Mouse (Mus musculus) embryonic facial prominence, embryonic 13.5 days (tissue): Measurements from ENCODE around the gene Sv2a. TPM values are rescaled to one million over a fixed set of nuclear protein-coding genes. Genes with fewer than 3 reads are reported as not detected.

ENCODE experiments used
- ATAC-seq: fragments of 200-750 bp; cut with Nextera tagmentation; 2 replicates; pipeline ENCODE4 v1.8.0; 2017; ENCODE audit warnings: low read depth; ENCODE audit not compliant: insufficient number of reproducible peaks, insufficient read depth, low FRiP score, low TSS enrichment
- H3K27ac ChIP-seq: fragments of 300-500 bp; sonication (generic); 2 replicates; pipeline ENCODE4 v1.5.1; 2015; ENCODE audit warnings: moderate library complexity, mild to moderate bottlenecking, inconsistent platforms
- H3K27me3 ChIP-seq: fragments of 300-500 bp; sonication (generic); 2 replicates; pipeline ENCODE4 v1.6.1; 2015; ENCODE audit warnings: mild to moderate bottlenecking, inconsistent platforms
- H3K36me3 ChIP-seq: fragments of 300-500 bp; sonication (generic); 2 replicates; pipeline ENCODE4 v1.6.1; 2015; ENCODE audit warnings: mild to moderate bottlenecking, inconsistent platforms
- H3K4me1 ChIP-seq: fragments of 300-500 bp; sonication (generic); 2 replicates; pipeline ENCODE4 v1.6.1; 2015; ENCODE audit warnings: inconsistent platforms
- H3K4me2 ChIP-seq: fragments of 300-500 bp; sonication (generic); 2 replicates; pipeline ENCODE4 v1.6.1; 2015; ENCODE audit warnings: moderate library complexity, mild to moderate bottlenecking, inconsistent platforms
- H3K4me3 ChIP-seq: fragments of 300-500 bp; sonication (generic); 2 replicates; pipeline ENCODE4 v1.5.1; 2015; ENCODE audit warnings: mild to moderate bottlenecking, inconsistent platforms
- H3K9ac ChIP-seq: fragments of 300-500 bp; sonication (generic); 2 replicates; pipeline ENCODE4 v1.6.1; 2015; ENCODE audit warnings: mild to moderate bottlenecking, inconsistent platforms
- H3K9me3 ChIP-seq: fragments of 300-500 bp; sonication (generic); 2 replicates; pipeline ENCODE4 v1.6.1; 2016; ENCODE audit warnings: inconsistent platforms
- WGBS: fragments of 180-500 bp; shearing (Covaris S2); methylation state at CpG from one replicate; pipeline ENCODE4 v1.1.7; 2015; ENCODE audit warnings: mixed read lengths; 5-methylcytosine and 5-hydroxymethylcytosine counted together
- polyA plus RNA-seq: library from polyadenylated mRNA; unstranded; fragments of >200 nt; fragmentation: Nextera tagmentation; extraction: Ambion mirVana; gene quantifications from 2 replicates; pipeline ENCODE4 v1.2.1, GENCODE M21; 2015

Gene Sv2a
- 7.6 and 8.7 TPM in 2 replicates for polyA plus RNA-seq

DNA sequence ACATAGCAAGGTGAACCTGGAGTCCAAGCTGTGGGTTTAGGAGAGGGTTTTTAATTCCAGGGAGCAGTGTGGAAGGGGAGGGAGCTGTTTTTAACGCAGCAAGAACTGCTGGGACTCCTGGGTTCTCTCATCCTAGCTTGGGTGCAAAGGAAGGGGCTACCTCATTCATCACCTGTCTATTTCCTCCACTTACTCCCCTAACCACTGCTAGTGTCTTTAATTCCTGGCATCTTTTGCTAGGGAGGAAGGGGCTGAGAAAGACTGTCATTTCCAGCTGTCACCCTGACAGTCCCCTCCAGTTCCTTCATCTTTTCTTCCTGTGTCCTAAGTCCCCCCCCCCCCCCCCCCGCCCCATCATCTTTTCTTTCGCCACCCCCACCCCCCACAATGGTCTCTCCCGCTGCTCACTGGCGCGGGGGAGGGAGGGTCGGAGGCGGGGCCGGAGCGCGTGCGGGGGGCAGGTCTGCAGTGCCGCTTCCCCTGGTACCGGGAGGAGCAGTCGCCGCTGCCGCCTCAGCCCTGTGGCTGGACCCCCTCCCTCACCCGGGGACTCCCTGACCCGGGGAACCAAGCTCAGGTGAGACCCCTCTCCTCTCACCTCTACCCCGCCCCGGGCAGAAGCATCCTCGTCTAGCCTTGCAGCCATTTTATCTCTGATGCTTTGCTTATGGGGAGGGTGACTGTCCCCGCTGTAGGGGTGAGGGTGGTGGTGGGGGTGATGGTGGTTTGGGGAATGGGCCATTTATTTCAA is at the start of gene Sv2a:
Sv2a (plus strand) TSS at position 425 of the 751 bp plus-strand sequence.
- Histone ChIP-seq H3K9me3 (no peaks in the 10 kb centered on the region), H3K4me2 (peak within 1 kb of the TSS; percentile 81), H3K36me3 (peaks cover 37% of the 10 kb centered on the region), H3K4me3 (peak within 1 kb of the TSS; percentile 62), H3K9ac (peak within 1 kb of the TSS; percentile 79), H3K27me3 (no peaks in the 10 kb centered on the region), H3K4me1 (peaks cover 28% of the 10 kb centered on the region), H3K27ac (peak within 1 kb of the TSS; percentile 34; the same call in 1 of the 2 replicates)
- 0 out of 2 replicates have a peak, but pooled peaks have one; percentile 33 for ATAC-seq
- under 1% methylated on average over 17 of the region's 23 CpGs for WGBS

DNA sequence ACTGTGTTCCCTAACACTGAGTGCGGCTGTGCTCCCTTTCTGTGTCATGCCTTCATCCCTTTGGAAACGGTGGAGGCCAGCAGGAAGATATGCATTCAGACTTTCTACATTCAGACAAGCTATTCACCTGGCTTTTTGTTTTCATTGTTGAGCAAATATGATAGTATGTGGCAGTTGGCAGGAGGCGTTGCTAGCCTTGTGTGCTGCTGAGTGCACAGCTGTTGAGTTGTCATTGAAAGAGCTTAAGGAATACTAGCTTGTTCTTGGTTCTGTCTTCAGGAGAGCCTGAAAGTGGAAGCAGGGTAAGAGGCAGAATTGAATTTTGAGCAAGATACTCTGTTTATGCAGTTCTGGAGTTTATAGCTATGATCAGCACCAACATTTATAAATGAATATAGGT is 48.5 kb upstream of the Sv2a start:
- no peak overlapping the region for H3K4me3 ChIP-seq
- H3K27ac ChIP-seq, result no peak overlapping the region
- no peaks in the 10 kb centered on the region for H3K27me3 ChIP-seq
- H3K4me2 ChIP-seq, result no peak overlapping the region
- WGBS, result 81% methylated on average over 3 of the region's 3 CpGs
- H3K9ac ChIP-seq, result no peak overlapping the region
- peaks cover 15% of the 10 kb centered on the region for H3K4me1 ChIP-seq
- H3K36me3 ChIP-seq, result peaks cover 7% of the 10 kb centered on the region; the same call in 1 of the 2 replicates
- H3K9me3 ChIP-seq, result no peaks in the 10 kb centered on the region
- ATAC-seq, result no peak

DNA sequence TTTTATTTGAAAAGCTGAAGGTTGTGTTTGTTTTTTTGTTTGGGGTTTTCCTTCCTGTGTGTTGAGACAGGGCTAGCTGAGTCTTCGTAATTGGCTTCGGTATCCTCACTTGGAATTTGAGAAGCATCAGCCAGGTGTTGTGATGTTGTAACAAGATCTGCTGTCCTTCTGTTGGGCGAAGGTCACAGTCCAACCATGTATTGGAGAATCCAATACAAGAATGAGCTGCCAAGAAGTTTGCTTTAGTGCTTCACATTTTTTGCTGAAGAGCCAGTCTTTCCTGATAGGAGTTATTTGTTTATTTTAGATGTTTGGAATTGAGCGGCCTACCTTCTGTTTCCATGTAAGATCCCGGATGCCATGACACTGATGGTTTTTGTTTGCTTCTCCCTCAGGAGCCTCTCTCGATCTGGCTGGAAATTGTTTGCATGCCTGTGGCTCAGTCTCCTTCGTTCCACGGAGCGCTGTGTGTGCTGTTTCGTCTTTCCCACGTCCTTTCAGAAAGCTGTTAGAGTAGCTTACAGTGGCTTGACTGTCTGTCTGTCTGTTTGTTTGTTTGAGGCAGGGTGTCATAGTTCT is 47.5 kb upstream of the Sv2a start:
- 23% methylated on average over 11 of the region's 11 CpGs for WGBS
- Histone ChIP-seq H3K27ac (peak overlapping the region; percentile 58), H3K27me3 (no peaks in the 10 kb centered on the region), H3K9me3 (no peaks in the 10 kb centered on the region), H3K36me3 (peaks cover 8% of the 10 kb centered on the region; the same call in 1 of the 2 replicates), H3K4me2 (no peak overlapping the region), H3K4me3 (no peak overlapping the region), H3K4me1 (peaks cover 15% of the 10 kb centered on the region), H3K9ac (no peak overlapping the region)
- ATAC-seq, result no peak

DNA sequence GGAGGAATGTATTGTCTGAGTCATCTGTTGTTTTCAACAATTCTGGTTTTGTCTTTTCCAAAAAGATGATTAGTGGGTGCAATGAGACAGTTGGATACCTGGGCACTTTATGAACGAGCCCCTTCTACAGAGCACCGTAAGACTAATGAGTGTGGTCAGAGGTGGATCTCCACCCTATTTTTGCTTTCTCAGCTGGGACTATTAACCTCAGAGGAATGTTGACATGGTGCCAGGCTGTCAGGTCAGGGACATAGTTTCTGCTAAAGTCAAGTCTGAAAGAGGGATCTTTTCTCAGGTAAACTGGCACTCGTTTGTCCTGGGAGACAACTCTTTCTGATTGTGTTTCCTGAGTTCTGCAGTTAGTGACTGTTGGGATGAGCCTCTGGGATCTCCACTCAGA is 45.9 kb upstream of the Sv2a start:
- ATAC-seq, result no peak
- no peak overlapping the region for H3K4me2 ChIP-seq

DNA sequence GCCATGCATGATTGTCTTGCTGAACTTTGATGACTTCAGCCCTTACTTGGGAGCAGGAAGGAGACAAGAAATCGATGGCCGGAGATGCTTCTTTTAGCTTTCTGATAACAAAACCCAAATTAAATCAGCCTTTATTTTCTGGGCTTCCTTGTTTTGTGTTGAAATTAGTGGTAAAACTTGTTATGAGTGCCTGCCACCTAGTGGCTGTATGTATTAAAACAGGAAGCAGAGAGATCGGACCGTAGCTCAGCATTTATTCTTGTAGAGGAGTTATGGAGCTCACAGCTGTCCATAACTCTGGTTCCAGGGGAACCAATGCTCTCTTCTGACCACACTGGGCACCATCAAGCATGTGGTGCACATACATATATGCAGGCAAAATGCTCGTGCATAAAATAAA is 33.0 kb upstream of the Sv2a start:
- Histone ChIP-seq H3K27ac (no peak overlapping the region), H3K4me2 (no peak overlapping the region), H3K4me3 (no peak overlapping the region), H3K36me3 (peaks cover 52% of the 10 kb centered on the region), H3K9me3 (no peaks in the 10 kb centered on the region), H3K9ac (no peak overlapping the region), H3K27me3 (no peaks in the 10 kb centered on the region), H3K4me1 (no peaks in the 10 kb centered on the region)
- ATAC-seq, result no peak
- WGBS, result 17% methylated on average over 5 of the region's 5 CpGs

More for the DNA sequence above, 45.9 kb upstream of the Sv2a start:
- Histone ChIP-seq H3K27me3 (no peaks in the 10 kb centered on the region), H3K9ac (no peak overlapping the region), H3K9me3 (no peaks in the 10 kb centered on the region), H3K4me3 (no peak overlapping the region), H3K36me3 (peaks cover 8% of the 10 kb centered on the region; the same call in 1 of the 2 replicates), H3K27ac (no peak overlapping the region), H3K4me1 (peaks cover 15% of the 10 kb centered on the region)
- WGBS, result 78% methylated on average over 3 of the region's 3 CpGs

DNA sequence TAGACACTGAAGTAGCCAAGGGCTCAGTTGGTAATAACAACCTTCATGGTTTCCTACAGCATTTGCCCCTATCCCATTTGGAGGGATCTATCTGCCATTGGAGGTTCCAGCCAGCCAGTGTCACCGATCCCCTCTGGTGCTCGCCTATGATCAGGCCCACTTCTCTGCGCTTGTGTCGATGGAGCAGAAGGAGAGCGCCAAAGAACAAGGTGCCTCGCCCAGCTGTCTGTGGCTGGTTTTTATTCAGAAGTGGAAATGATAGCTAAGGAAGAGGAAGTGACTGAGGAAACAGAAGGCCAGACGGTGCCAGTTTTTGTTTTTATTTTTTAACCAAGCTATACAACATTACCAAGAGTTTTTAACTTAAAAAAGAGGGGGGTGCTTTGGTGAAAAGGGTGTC is 29.1 kb upstream of the Sv2a start:
- H3K36me3 ChIP-seq, result peaks cover 58% of the 10 kb centered on the region
- 86% methylated on average over 7 of the region's 7 CpGs for WGBS

DNA sequence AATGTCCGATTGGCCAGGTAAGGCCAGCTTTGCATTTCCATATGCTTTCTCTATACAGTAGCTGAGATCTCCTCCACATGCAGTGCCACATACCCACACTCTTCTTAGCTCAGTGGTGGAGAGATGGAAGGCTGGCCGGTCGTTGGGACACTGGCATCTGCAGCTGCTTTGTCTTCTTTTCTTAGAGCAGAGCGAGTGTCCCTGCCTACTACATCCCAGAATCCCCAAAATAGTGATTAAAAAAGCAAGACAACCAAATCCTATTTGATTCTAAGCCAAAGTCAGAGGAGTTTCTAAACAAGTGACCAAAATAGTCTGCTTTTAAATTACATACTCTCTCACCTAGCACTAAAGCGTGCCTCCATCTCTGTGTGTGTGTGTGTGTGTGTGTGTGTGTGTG is 28.3 kb upstream of the Sv2a start:
- Histone ChIP-seq H3K27ac (no peak overlapping the region), H3K4me2 (no peak overlapping the region), H3K9ac (no peak overlapping the region), H3K4me3 (no peak overlapping the region), H3K9me3 (no peaks in the 10 kb centered on the region), H3K4me1 (no peaks in the 10 kb centered on the region), H3K27me3 (no peaks in the 10 kb centered on the region), H3K36me3 (peaks cover 58% of the 10 kb centered on the region)
- WGBS, result 93% methylated on average over 5 of the region's 5 CpGs
- ATAC-seq, result no peak

More for the DNA sequence above, 29.1 kb upstream of the Sv2a start:
- no peak overlapping the region for H3K9ac ChIP-seq
- H3K4me2 ChIP-seq, result no peak overlapping the region
- no peak overlapping the region for H3K27ac ChIP-seq
- no peak overlapping the region for H3K4me3 ChIP-seq
- H3K4me1 ChIP-seq, result no peaks in the 10 kb centered on the region
- no peak for ATAC-seq
- H3K9me3 ChIP-seq, result no peaks in the 10 kb centered on the region
- no peaks in the 10 kb centered on the region for H3K27me3 ChIP-seq

DNA sequence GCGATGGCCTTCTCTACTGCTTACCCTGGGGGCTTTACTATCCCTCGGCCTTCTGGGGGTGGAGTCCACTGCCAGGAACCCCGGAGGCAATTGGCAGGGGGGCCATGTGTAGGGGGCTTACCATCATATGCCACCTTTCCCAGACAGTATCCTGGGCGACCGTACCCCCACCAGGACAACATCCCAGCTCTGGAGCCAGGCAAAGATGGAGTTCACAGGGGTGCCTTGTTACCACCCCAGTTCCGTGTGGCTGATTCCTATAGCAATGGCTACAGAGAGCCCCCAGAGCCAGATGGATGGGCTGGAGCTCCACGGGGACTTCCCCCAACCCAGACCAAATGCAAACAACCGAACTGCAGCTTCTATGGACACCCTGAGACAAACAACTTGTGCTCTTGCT is 25.4 kb upstream of the Sv2a start:
- H3K27me3 ChIP-seq, result no peaks in the 10 kb centered on the region
- H3K4me1 ChIP-seq, result peaks cover 9% of the 10 kb centered on the region
- H3K4me3 ChIP-seq, result no peak overlapping the region
- H3K36me3 ChIP-seq, result peaks cover 56% of the 10 kb centered on the region
- no peak overlapping the region for H3K27ac ChIP-seq
- no peaks in the 10 kb centered on the region for H3K9me3 ChIP-seq
- WGBS, result 77% methylated on average over 8 of the region's 8 CpGs
- H3K9ac ChIP-seq, result no peak overlapping the region
- H3K4me2 ChIP-seq, result no peak overlapping the region
- no peak for ATAC-seq

DNA sequence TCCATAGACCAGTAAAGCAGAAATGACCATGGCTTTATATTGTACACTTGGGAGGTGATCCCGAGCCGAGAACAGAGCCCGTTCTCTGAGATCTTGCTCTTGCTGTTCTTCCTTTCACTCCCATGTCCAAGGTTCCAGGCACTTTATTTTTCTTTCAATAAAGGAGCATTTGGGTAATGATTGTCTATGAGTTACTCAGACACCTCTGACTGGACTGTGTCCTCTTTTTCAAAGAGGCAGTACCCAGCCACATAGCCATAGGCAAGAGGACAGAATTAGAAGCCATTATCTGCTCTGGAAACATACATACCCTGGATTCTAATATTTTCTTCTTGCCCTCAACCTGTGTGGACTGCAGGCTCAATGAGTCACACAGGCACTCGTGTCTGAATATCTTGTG is 21.1 kb upstream of the Sv2a start:
- 74% methylated on average over 4 of the region's 4 CpGs for WGBS
- H3K27ac ChIP-seq, result peak overlapping the region; percentile 93
- peaks cover 29% of the 10 kb centered on the region for H3K4me1 ChIP-seq
- ATAC-seq, result no peak
- H3K36me3 ChIP-seq, result peaks cover 18% of the 10 kb centered on the region
- no peaks in the 10 kb centered on the region for H3K9me3 ChIP-seq
- no peaks in the 10 kb centered on the region for H3K27me3 ChIP-seq
- H3K9ac ChIP-seq, result no peak overlapping the region
- H3K4me3 ChIP-seq, result no peak overlapping the region
- no peak overlapping the region for H3K4me2 ChIP-seq

DNA sequence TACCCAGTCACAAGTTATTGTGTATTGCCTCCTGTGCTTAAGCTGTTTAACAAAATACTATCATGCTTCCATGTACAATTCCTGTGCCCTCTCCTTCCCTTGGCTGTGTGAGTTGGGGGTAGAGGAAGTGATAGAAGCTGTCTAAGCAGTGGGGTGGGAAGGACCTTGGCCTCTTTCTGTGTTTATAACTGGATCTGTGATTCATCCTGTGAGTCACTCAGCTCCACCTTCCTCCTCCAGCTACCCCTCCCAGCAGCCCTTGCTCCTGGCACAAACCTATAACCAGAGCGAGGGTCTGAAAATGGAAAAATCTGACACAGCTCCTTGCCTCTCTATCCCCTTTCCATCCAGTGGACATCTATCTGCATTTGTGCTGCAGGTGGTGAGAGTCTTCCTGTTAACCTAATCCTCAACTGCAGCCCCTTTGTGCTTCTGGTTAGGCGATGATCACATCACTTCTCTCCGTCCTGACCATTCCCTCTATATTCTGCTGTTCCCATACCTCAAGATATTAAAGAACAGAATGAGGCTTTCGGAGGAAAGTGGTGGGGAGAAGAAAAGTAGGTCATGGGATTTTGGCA is 20.6 kb upstream of the Sv2a start:
- H3K27ac ChIP-seq, result peak overlapping the region; percentile 93
- H3K27me3 ChIP-seq, result no peaks in the 10 kb centered on the region
- peaks cover 29% of the 10 kb centered on the region for H3K4me1 ChIP-seq
- H3K4me2 ChIP-seq, result peak overlapping the region; percentile 88
- WGBS, result 42% methylated on average over 4 of the region's 4 CpGs
- peak overlapping the region; percentile 82 for H3K9ac ChIP-seq
- peaks cover 18% of the 10 kb centered on the region for H3K36me3 ChIP-seq
- no peak for ATAC-seq
- no peaks in the 10 kb centered on the region for H3K9me3 ChIP-seq
- H3K4me3 ChIP-seq, result peak overlapping the region; percentile 63; the same call in 1 of the 2 replicates

DNA sequence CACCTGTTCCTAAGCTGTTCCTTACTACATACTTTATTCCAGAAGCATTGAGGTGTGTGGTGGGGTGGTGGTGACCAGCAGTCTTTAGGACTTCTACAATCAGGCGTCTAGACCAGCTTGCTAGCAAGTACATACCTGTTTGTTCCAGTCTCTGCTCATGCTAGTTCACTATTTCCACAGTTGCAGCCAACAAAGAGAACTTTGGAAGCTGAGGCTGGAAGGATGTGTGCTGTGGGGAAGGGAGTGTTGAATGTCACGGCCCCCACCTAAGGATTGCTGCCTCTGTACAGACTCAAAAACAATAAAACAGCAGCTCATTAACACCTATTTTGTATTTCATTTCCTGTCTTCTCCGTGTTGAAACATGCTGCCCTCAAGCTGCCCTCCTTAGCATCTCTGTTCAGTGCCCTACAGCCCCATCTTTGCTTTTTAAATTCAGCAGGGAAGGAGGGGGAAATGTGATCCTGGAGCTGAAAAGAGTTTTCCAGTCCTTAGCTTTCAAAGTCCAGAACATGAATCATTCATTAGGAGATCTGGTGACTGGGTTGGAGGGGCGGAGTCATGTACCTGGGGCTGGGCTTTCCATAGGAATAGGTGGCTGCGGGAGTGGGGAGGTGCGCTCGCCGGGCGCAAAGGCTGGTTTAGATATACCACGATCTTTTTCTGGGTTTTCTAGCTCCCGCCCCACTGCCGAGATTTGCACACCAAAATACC is 20.0 kb upstream of the Sv2a start:
- Histone ChIP-seq H3K4me3 (peak overlapping the region; percentile 63), H3K27me3 (no peaks in the 10 kb centered on the region), H3K27ac (peak overlapping the region; percentile 93), H3K4me2 (peak overlapping the region; percentile 88), H3K9ac (peak overlapping the region; percentile 82), H3K9me3 (no peaks in the 10 kb centered on the region), H3K36me3 (peaks cover 14% of the 10 kb centered on the region), H3K4me1 (peaks cover 29% of the 10 kb centered on the region)
- peak; percentile 73 for ATAC-seq
- under 1% methylated on average over 12 of the region's 12 CpGs for WGBS
